Mouse (Mus musculus): ENCODE results near the gene Wdr46.

GRCm38 (mm10) chr17:33938783-33939182 lies 1.7 kb upstream of the Wdr46 start:
- TF ChIP-seq CTCF (IDR thresholded peaks at IDR 0.05; ENCODE audit: low read depth, low read length) (no peak), POLR2A (IDR thresholded peaks at IDR 0.05; ENCODE audit: borderline replicate concordance, low read depth, low read length) (no peak)
